Mouse (Mus musculus) liver, embryonic 11.5 days (tissue): ENCODE measurements around the gene Nxf2. TPM values are rescaled to one million over a fixed set of nuclear protein-coding genes. Genes with fewer than 3 reads are reported as not detected.
"Not testable (repeated sequence)": the region's sequence is repeated elsewhere in the genome, so short reads cannot be mapped to it uniquely, and the experiment has no call there.

Experiments
- ATAC-seq: fragments of 200-750 bp; cut with Nextera tagmentation; replicated peaks from 2 replicates; pipeline ENCODE4 v1.8.0; 2017; ENCODE audit warnings: moderate number of reproducible peaks, mild to moderate bottlenecking, moderate TSS enrichment, moderate library complexity; ENCODE audit not compliant: low FRiP score
- DNase-seq: peaks from one replicate; pipeline ENCODE4 v3.0.0-alpha.2; 2017; ENCODE audit warnings: low spot score
- H3K27ac ChIP-seq: fragments of 300-500 bp; sonication (generic); 2 replicates; pipeline ENCODE4 v1.5.1; 2014; ENCODE audit warnings: mild to moderate bottlenecking, low read depth, low read length, control low read depth
- H3K27me3 ChIP-seq: fragments of 300-500 bp; sonication (generic); replicated peaks from 2 replicates; pipeline ENCODE4 v1.6.1; 2014; ENCODE audit warnings: low read length, mixed read lengths; ENCODE audit not compliant: control insufficient read depth, insufficient read depth
- H3K36me3 ChIP-seq: fragments of 300-500 bp; sonication (generic); 2 replicates; pipeline ENCODE4 v1.6.1; 2014; ENCODE audit warnings: mild to moderate bottlenecking, low read length, moderate library complexity, mixed read lengths; ENCODE audit not compliant: control insufficient read depth, insufficient read depth
- H3K4me1 ChIP-seq: fragments of 300-500 bp; sonication (generic); replicated peaks from 2 replicates; pipeline ENCODE4 v1.6.1; 2014; ENCODE audit warnings: low read length, mixed read lengths; ENCODE audit not compliant: control insufficient read depth, insufficient read depth
- H3K4me2 ChIP-seq: fragments of 300-500 bp; sonication (generic); 2 replicates; pipeline ENCODE4 v1.6.1; 2014; ENCODE audit warnings: mild to moderate bottlenecking, control low read depth, moderate library complexity
- H3K4me3 ChIP-seq: fragments of 300-500 bp; sonication (generic); 2 replicates; pipeline ENCODE4 v1.5.1; 2014; ENCODE audit warnings: low read depth, low read length, control low read depth
- H3K9ac ChIP-seq: fragments of 300-500 bp; sonication (generic); 2 replicates; pipeline ENCODE4 v1.6.1; 2014; ENCODE audit warnings: low read depth, low read length, control low read depth
- H3K9me3 ChIP-seq: fragments of 300-500 bp; sonication (generic); 2 replicates; pipeline ENCODE4 v1.6.1; 2016; ENCODE audit warnings: low read length, inconsistent platforms, mixed read lengths; ENCODE audit not compliant: control insufficient read depth
- WGBS: fragments of 180-500 bp; shearing (Covaris S2); extraction: QIAGEN DNeasy Blood & Tissue Kit; methylation state at CpG from one replicate; pipeline ENCODE4 v1.1.7; 2014; 5-methylcytosine and 5-hydroxymethylcytosine counted together
- polyA plus RNA-seq: library from polyadenylated mRNA; unstranded; fragments of >200 nt; fragmentation: Nextera tagmentation; extraction: Ambion mirVana; gene quantifications from 2 replicates; pipeline ENCODE4 v1.2.1, GENCODE M21; 2014

Gene Nxf2
- polyA plus RNA-seq, 1 experiment from 2014 or later, result 0.77 TPM

GRCm38 (mm10) chrX:134925058-134925457 is 39.5 kb downstream of the Nxf2 start:
- Histone ChIP-seq H3K4me3 (no peak overlapping the region), H3K36me3 (no peaks in the 10 kb centered on the region), H3K9me3 (no peaks in the 10 kb centered on the region), H3K27ac (no peak overlapping the region), H3K4me1 (no peaks in the 10 kb centered on the region), H3K9ac (no peak overlapping the region), H3K27me3 (no peaks in the 10 kb centered on the region), H3K4me2 (no peak overlapping the region)
- DNase-seq (no peak), ATAC-seq (no peak)

DNA sequence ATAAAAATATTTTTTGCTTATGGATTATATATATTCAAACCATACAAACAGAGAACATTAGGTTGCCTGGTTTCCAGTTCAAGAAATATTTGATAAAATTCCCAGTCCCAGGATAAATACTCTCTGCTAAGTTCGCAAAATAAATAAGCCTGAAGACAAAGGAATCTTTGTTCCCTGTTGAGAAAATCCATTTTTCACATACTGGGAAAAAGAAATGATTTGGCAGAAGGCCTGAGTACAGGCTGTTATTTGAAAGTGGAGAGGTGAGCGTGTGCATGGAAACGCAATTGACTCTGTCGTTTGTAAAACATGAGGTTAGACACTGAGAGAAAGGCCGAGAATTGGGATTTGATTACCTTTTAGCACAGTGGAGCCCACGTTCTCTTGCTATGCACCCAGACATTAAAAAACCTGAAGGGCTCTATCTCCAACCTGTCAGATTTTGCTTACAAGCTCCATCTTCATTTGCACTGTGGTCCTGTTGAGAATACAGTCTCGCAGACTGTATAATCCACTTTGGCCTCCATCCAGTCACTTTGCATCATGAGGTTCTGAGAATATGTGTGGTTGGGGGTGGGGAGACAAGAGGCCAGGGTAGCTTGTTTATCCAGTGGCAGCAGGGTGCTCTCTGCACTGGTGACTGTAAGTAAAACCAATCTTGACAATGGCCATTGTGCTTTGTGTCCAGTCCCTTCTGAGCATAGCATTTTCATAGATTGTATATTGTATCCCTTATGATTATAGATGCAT is 40.7 kb downstream of the Nxf2 start:
- no peaks in the 10 kb centered on the region for H3K36me3 ChIP-seq
- no peak overlapping the region for H3K4me2 ChIP-seq
- DNase-seq, result no peak
- H3K9ac ChIP-seq, result no peak overlapping the region
- H3K4me1 ChIP-seq, result no peaks in the 10 kb centered on the region
- H3K27me3 ChIP-seq, result no peaks in the 10 kb centered on the region
- H3K9me3 ChIP-seq, result no peaks in the 10 kb centered on the region
- no peak overlapping the region for H3K4me3 ChIP-seq
- ATAC-seq, result no peak
- 76% methylated on average over 7 of the region's 7 CpGs for WGBS
- no peak overlapping the region for H3K27ac ChIP-seq

DNA sequence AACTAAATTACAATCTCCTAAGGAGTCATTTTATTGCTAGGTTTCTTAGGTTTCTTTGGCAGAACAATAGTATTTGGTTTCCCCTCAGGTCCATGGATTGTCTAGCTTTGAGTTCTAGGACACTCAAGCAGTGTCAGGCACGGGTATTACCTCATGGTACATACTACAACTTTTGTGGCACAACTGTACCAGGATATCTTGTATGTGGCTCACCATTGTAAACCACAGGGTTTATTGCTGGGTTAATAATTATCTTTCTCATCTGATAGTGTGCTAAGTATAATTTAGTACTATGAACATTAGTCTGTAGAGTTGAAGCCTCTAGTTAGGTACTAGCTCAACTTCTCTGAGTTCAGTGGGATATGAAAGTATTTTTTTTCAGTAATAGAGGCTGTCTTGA is 45.3 kb downstream of the Nxf2 start:
- H3K4me1 ChIP-seq, result no peaks in the 10 kb centered on the region
- ATAC-seq (no peak), DNase-seq (no peak)
- 59% methylated on average over 1 of the region's 1 CpGs for WGBS
- H3K36me3 ChIP-seq, result no peaks in the 10 kb centered on the region
- no peaks in the 10 kb centered on the region for H3K9me3 ChIP-seq
- H3K4me3 ChIP-seq, result no peak overlapping the region
- no peak overlapping the region for H3K27ac ChIP-seq
- H3K27me3 ChIP-seq, result no peaks in the 10 kb centered on the region
- H3K9ac ChIP-seq, result no peak overlapping the region
- no peak overlapping the region for H3K4me2 ChIP-seq

DNA sequence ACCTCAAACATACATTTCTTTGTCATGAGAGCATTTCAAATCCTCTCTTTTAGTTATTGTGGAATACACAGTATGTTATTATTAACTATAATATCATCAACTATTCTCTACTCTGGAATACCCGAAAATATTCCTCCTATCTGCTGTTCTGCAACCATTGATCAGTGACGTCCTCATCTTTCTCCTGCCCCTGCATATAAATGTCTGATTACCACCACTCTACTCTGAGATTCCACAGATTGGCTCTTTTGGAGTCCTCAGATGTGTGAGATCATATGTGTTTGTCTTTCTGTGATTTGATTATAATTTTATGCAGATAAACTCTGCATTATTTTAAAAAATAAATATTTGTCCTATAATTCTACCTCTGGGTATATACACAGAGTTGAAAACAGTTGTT is 48.8 kb downstream of the Nxf2 start:
- 60% methylated on average over 2 of the region's 2 CpGs for WGBS
- DNase-seq, result no peak
- H3K27ac ChIP-seq, result no peak overlapping the region; the same call in 1 of the 2 replicates
- no peaks in the 10 kb centered on the region for H3K27me3 ChIP-seq
- no peak overlapping the region for H3K9ac ChIP-seq
- H3K9me3 ChIP-seq, result no peaks in the 10 kb centered on the region
- H3K4me1 ChIP-seq, result no peaks in the 10 kb centered on the region
- H3K4me3 ChIP-seq, result no peak overlapping the region
- no peak overlapping the region for H3K4me2 ChIP-seq
- no peak for ATAC-seq
- no peaks in the 10 kb centered on the region for H3K36me3 ChIP-seq

DNA sequence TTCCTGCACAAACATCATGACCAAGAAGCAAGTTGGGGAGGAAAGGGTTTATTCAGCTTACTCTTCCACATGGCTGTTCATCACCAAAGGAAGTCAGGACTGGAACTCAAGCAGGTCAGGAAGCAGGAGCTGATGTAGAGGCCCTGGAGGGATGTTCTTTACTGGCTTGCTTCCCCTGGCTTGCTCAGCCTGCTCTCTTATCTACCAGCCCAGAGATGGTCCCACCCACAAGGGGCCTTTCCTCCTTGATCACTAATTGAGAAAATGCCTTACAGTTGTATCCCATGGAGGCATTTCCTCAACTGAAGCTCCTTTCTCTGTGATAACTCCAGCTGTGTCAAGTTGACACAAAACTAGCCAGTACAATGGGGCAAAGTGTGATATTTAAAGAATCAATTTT is 49.2 kb downstream of the Nxf2 start:
- not testable (repeated sequence) for H3K9me3 ChIP-seq, DNase-seq, H3K27ac ChIP-seq, H3K4me2 ChIP-seq, H3K36me3 ChIP-seq, H3K4me3 ChIP-seq, H3K4me1 ChIP-seq, H3K27me3 ChIP-seq, H3K9ac ChIP-seq
- peak; percentile 88 for ATAC-seq

GRCm38 (mm10) chrX:134914851-134915250 is 49.7 kb downstream of the Nxf2 start:
- Histone ChIP-seq H3K9me3 (no peaks in the 10 kb centered on the region), H3K9ac (no peak overlapping the region), H3K36me3 (no peaks in the 10 kb centered on the region), H3K27me3 (no peaks in the 10 kb centered on the region), H3K4me1 (no peaks in the 10 kb centered on the region), H3K4me2 (no peak overlapping the region), H3K4me3 (no peak overlapping the region), H3K27ac (no peak overlapping the region)
- ATAC-seq (no peak), DNase-seq (no peak)
- WGBS, result 60% methylated on average over 4 of the region's 4 CpGs

DNA sequence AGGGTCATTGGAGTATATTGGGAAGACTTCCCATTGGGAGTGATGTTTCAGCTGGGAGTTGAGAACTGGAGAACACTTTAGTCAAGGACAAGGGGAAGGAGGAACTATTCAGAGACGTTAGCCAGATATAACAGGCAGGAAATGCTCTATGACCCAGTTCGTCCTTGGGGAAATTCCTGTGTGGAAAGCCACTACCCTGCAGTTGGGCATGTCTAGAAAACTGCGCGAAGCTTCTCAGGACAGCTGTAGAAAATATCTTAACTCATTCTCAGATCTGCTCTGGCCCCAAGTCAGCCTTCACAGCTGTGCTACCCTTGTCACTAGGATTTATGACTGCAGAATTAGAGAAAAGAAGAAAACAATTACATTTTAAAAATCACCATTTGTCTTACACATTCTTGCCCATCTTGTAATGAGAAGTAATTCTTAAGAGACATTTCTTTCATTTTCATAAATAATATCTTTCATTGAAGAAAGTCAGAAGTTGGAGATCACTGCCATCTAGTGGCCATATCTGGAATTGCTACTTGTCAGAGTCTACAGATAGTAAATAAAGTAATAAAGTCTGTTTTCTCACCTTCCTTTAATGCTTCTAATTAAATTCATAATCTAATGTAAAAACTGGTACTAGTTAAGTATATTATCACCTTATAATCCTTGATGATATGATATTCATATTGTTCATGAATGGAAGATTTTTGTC is 51.2 kb downstream of the Nxf2 start:
- DNase-seq (no peak), ATAC-seq (no peak)
- WGBS, result 20% methylated on average over 4 of the region's 4 CpGs
- no peak overlapping the region for H3K9ac ChIP-seq
- H3K4me1 ChIP-seq, result no peaks in the 10 kb centered on the region
- H3K27me3 ChIP-seq, result no peaks in the 10 kb centered on the region
- H3K9me3 ChIP-seq, result no peaks in the 10 kb centered on the region
- no peak overlapping the region for H3K4me3 ChIP-seq
- H3K4me2 ChIP-seq, result no peak overlapping the region
- H3K36me3 ChIP-seq, result no peaks in the 10 kb centered on the region
- no peak overlapping the region for H3K27ac ChIP-seq

GRCm38 (mm10) chrX:134912805-134913204 is 51.7 kb downstream of the Nxf2 start:
- DNase-seq, result no peak
- H3K4me1 ChIP-seq, result no peaks in the 10 kb centered on the region
- ATAC-seq, result no peak
- H3K27ac ChIP-seq, result no peak overlapping the region
- no peak overlapping the region for H3K4me3 ChIP-seq
- H3K27me3 ChIP-seq, result no peaks in the 10 kb centered on the region
- no peaks in the 10 kb centered on the region for H3K9me3 ChIP-seq
- no peak overlapping the region for H3K9ac ChIP-seq
- H3K36me3 ChIP-seq, result no peaks in the 10 kb centered on the region
- H3K4me2 ChIP-seq, result no peak overlapping the region
- WGBS, result 43% methylated on average over 2 of the region's 2 CpGs

GRCm38 (mm10) chrX:134910345-134910744 is 54.2 kb downstream of the Nxf2 start:
- ATAC-seq (no peak), DNase-seq (no peak)
- H3K27me3 ChIP-seq, result no peaks in the 10 kb centered on the region
- H3K4me3 ChIP-seq, result no peak overlapping the region
- no peaks in the 10 kb centered on the region for H3K9me3 ChIP-seq
- WGBS, result 53% methylated on average over 4 of the region's 4 CpGs
- H3K9ac ChIP-seq, result no peak overlapping the region
- H3K27ac ChIP-seq, result no peak overlapping the region
- H3K4me1 ChIP-seq, result no peaks in the 10 kb centered on the region
- H3K36me3 ChIP-seq, result no peaks in the 10 kb centered on the region
- no peak overlapping the region for H3K4me2 ChIP-seq
